Mouse (Mus musculus): ENCODE results near the gene Ucma. TPM values are rescaled to one million over a fixed set of nuclear protein-coding genes. Genes with fewer than 3 reads are reported as not detected.

The Ucma gene
- polyA plus RNA-seq, 1 experiment from 2014 or later, result not detected

- no peaks in the 10 kb centered on the region for H3K4me1 ChIP-seq (ENCODE audit: control insufficient read depth, insufficient read depth, low read length)
- H3K27ac ChIP-seq (ENCODE audit: low read depth, low read length), result no peak overlapping the region
- no peaks in the 10 kb centered on the region for H3K9me3 ChIP-seq (ENCODE audit: control insufficient read depth, low read length)
- WGBS, result 92% methylated on average over 11 of the region's 11 CpGs
- H3K4me3 ChIP-seq (ENCODE audit: low read length), result no peak overlapping the region
- no peaks in the 10 kb centered on the region for H3K27me3 ChIP-seq (ENCODE audit: control insufficient read depth, insufficient read depth, low read length)
- H3K36me3 ChIP-seq (ENCODE audit: control insufficient read depth, insufficient read depth, low read length), result peaks cover 69% of the 10 kb centered on the region
- no peak overlapping the region for H3K9ac ChIP-seq (ENCODE audit: low read depth, low read length)
- no peak for ATAC-seq (ENCODE audit: low FRiP score, low TSS enrichment)
- no peak overlapping the region for H3K4me2 ChIP-seq (replicated peaks; ENCODE audit: low read depth, low read length)
Observed at GRCm38 (mm10) chr2:4993584-4993983, 17.7 kb downstream of the Ucma start.

DNA sequence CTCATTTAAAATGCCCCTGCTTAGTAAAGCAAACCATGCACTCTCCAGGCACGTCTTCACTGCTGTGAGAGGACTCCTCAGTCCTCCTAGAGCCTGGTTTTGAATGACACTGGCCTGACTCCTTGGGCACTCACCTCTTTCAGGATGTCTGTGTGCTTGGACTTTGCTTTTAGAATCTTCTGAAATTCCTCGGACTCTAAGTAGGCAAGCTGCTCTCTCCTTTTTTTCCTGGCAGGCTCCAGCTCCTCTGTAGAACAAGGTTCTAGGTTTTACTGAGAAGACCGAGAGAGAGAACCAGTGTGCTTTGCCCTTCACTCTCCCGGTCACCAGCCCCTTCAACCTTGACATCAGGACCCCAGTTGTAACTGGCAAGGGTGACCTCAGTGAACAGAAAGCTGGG, 18.5 kb downstream of the Ucma start:
- H3K4me1 ChIP-seq (ENCODE audit: control insufficient read depth, insufficient read depth, low read length), result no peaks in the 10 kb centered on the region
- no peaks in the 10 kb centered on the region for H3K27me3 ChIP-seq (ENCODE audit: control insufficient read depth, insufficient read depth, low read length)
- 90% methylated on average over 4 of the region's 4 CpGs for WGBS
- no peak overlapping the region for H3K9ac ChIP-seq (ENCODE audit: low read depth, low read length)
- H3K4me2 ChIP-seq (replicated peaks; ENCODE audit: low read depth, low read length), result no peak overlapping the region
- no peak overlapping the region for H3K27ac ChIP-seq (ENCODE audit: low read depth, low read length)
- H3K36me3 ChIP-seq (ENCODE audit: control insufficient read depth, insufficient read depth, low read length), result peaks cover 75% of the 10 kb centered on the region
- H3K9me3 ChIP-seq (ENCODE audit: control insufficient read depth, low read length), result no peaks in the 10 kb centered on the region
- H3K4me3 ChIP-seq (ENCODE audit: low read length), result no peak overlapping the region
- ATAC-seq (ENCODE audit: low FRiP score, low TSS enrichment), result no peak

DNA sequence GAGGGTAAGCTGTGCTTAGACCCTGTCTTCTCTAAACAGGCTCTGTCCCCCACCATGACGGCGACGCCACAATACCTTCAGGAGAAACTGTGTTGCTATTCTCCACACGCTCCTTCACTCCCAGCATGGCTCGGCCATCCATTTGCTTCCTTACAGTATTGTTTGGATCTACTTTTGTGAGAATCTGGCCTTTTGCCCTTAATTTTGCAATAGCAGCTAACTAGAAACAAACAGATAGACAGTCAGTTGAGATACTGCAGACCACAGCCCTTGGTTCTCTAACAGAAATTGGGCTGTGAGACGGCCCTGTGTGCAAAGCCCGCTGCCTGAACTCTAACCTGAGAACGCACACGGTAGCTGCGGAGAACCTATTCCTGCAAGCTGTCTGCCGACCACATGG, 19.7 kb downstream of the Ucma start:
- Histone ChIP-seq H3K4me2 (replicated peaks; ENCODE audit: low read depth, low read length) (no peak overlapping the region), H3K36me3 (ENCODE audit: control insufficient read depth, insufficient read depth, low read length) (peaks cover 82% of the 10 kb centered on the region), H3K4me3 (ENCODE audit: low read length) (no peak overlapping the region), H3K4me1 (ENCODE audit: control insufficient read depth, insufficient read depth, low read length) (no peaks in the 10 kb centered on the region), H3K27me3 (ENCODE audit: control insufficient read depth, insufficient read depth, low read length) (no peaks in the 10 kb centered on the region), H3K9me3 (ENCODE audit: control insufficient read depth, low read length) (no peaks in the 10 kb centered on the region), H3K27ac (ENCODE audit: low read depth, low read length) (no peak overlapping the region), H3K9ac (ENCODE audit: low read depth, low read length) (no peak overlapping the region)
- no peak for ATAC-seq (ENCODE audit: low FRiP score, low TSS enrichment)
- 96% methylated on average over 11 of the region's 11 CpGs for WGBS

DNA sequence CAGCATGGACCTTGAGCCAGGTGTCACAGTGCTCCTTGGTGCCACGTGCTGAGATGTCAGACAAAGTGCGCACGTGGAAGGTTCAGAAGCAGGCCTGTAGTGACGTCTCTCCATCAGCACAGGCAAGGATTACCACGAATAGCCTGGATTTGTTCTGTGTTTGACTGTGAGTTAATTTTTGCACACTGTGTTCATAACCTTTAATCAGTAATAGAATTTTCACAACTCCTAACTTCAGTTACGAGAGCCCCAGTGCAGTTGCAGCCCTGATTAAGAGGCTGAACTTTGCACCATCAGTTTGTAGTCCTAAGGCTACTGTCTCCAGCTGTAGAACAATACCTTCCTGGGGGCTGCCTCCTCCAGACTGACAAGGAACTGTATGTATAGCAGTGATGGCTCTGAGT, 20.5 kb downstream of the Ucma start:
- 93% methylated on average over 6 of the region's 6 CpGs for WGBS
- H3K4me1 ChIP-seq (ENCODE audit: control insufficient read depth, insufficient read depth, low read length), result no peaks in the 10 kb centered on the region

GRCm38 (mm10) chr2:4998905-4999304, 23.0 kb downstream of the Ucma start:
- H3K9ac ChIP-seq (ENCODE audit: low read depth, low read length), result no peak overlapping the region
- H3K4me3 ChIP-seq (ENCODE audit: low read length), result no peak overlapping the region
- no peaks in the 10 kb centered on the region for H3K4me1 ChIP-seq (ENCODE audit: control insufficient read depth, insufficient read depth, low read length)
- no peak overlapping the region for H3K4me2 ChIP-seq (replicated peaks; ENCODE audit: low read depth, low read length)
- H3K9me3 ChIP-seq (ENCODE audit: control insufficient read depth, low read length), result no peaks in the 10 kb centered on the region
- H3K27me3 ChIP-seq (ENCODE audit: control insufficient read depth, insufficient read depth, low read length), result no peaks in the 10 kb centered on the region
- no peak for ATAC-seq (ENCODE audit: low FRiP score, low TSS enrichment)
- peaks cover 76% of the 10 kb centered on the region for H3K36me3 ChIP-seq (ENCODE audit: control insufficient read depth, insufficient read depth, low read length)
- no peak overlapping the region for H3K27ac ChIP-seq (ENCODE audit: low read depth, low read length)
- 79% methylated on average over 3 of the region's 3 CpGs for WGBS

More for the DNA sequence above, 20.5 kb downstream of the Ucma start:
- no peak overlapping the region for H3K4me3 ChIP-seq (ENCODE audit: low read length)
- H3K9me3 ChIP-seq (ENCODE audit: control insufficient read depth, low read length), result no peaks in the 10 kb centered on the region
- no peak for ATAC-seq (ENCODE audit: low FRiP score, low TSS enrichment)
- no peak overlapping the region for H3K9ac ChIP-seq (ENCODE audit: low read depth, low read length)
- no peak overlapping the region for H3K27ac ChIP-seq (ENCODE audit: low read depth, low read length)
- H3K36me3 ChIP-seq (ENCODE audit: control insufficient read depth, insufficient read depth, low read length), result peaks cover 82% of the 10 kb centered on the region
- H3K27me3 ChIP-seq (ENCODE audit: control insufficient read depth, insufficient read depth, low read length), result no peaks in the 10 kb centered on the region
- H3K4me2 ChIP-seq (replicated peaks; ENCODE audit: low read depth, low read length), result no peak overlapping the region

GRCm38 (mm10) chr2:5001266-5001665, 25.3 kb downstream of the Ucma start:
- Histone ChIP-seq H3K36me3 (ENCODE audit: control insufficient read depth, insufficient read depth, low read length) (peaks cover 74% of the 10 kb centered on the region), H3K4me2 (replicated peaks; ENCODE audit: low read depth, low read length) (no peak overlapping the region), H3K9me3 (ENCODE audit: control insufficient read depth, low read length) (no peaks in the 10 kb centered on the region), H3K4me3 (ENCODE audit: low read length) (no peak overlapping the region), H3K9ac (ENCODE audit: low read depth, low read length) (no peak overlapping the region), H3K27ac (ENCODE audit: low read depth, low read length) (no peak overlapping the region), H3K27me3 (ENCODE audit: control insufficient read depth, insufficient read depth, low read length) (no peaks in the 10 kb centered on the region), H3K4me1 (ENCODE audit: control insufficient read depth, insufficient read depth, low read length) (no peaks in the 10 kb centered on the region)
- no peak for ATAC-seq (ENCODE audit: low FRiP score, low TSS enrichment)
- 94% methylated on average over 6 of the region's 6 CpGs for WGBS

DNA sequence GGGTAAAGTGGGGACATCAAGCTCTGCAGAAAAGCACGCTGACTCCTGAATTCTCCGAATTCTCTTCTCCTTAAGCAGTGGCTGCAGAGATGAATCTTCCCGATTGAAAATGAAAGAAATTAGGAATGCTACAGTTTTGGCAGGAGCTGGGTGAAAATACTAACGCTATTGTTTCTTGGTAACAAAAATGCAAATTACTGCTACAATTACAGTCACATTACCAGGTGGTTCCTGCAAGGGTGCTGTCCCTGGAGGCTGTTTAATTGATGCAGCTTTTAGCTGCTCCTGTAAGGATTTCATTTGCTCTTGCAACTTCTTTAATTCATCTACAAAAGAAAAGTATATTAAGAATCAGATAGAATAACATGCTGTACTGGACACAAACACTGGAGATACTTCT, 31.2 kb downstream of the Ucma start:
- Histone ChIP-seq H3K9ac (ENCODE audit: low read depth, low read length) (no peak overlapping the region), H3K4me2 (replicated peaks; ENCODE audit: low read depth, low read length) (no peak overlapping the region), H3K27me3 (ENCODE audit: control insufficient read depth, insufficient read depth, low read length) (no peaks in the 10 kb centered on the region), H3K4me1 (ENCODE audit: control insufficient read depth, insufficient read depth, low read length) (peaks cover 5% of the 10 kb centered on the region; the same call in 1 of the 2 replicates), H3K27ac (ENCODE audit: low read depth, low read length) (no peak overlapping the region), H3K9me3 (ENCODE audit: control insufficient read depth, low read length) (no peaks in the 10 kb centered on the region), H3K4me3 (ENCODE audit: low read length) (no peak overlapping the region), H3K36me3 (ENCODE audit: control insufficient read depth, insufficient read depth, low read length) (peaks cover 53% of the 10 kb centered on the region)
- no peak for ATAC-seq (ENCODE audit: low FRiP score, low TSS enrichment)
- WGBS, result 92% methylated on average over 4 of the region's 4 CpGs

- Histone ChIP-seq H3K4me2 (replicated peaks; ENCODE audit: low read depth, low read length) (peak overlapping the region; percentile 43), H3K9me3 (ENCODE audit: control insufficient read depth, low read length) (no peaks in the 10 kb centered on the region), H3K9ac (ENCODE audit: low read depth, low read length) (peak overlapping the region; percentile 58), H3K27me3 (ENCODE audit: control insufficient read depth, insufficient read depth, low read length) (no peaks in the 10 kb centered on the region), H3K4me1 (ENCODE audit: control insufficient read depth, insufficient read depth, low read length) (peaks cover 5% of the 10 kb centered on the region; the same call in 1 of the 2 replicates), H3K27ac (ENCODE audit: low read depth, low read length) (no peak overlapping the region), H3K36me3 (ENCODE audit: control insufficient read depth, insufficient read depth, low read length) (peaks cover 21% of the 10 kb centered on the region), H3K4me3 (ENCODE audit: low read length) (peak overlapping the region; percentile 55)
- WGBS, result 18% methylated on average over 8 of the region's 8 CpGs
- ATAC-seq (ENCODE audit: low FRiP score, low TSS enrichment), result no peak
Observed at GRCm38 (mm10) chr2:5011898-5012490, 36.1 kb downstream of the Ucma start.

DNA sequence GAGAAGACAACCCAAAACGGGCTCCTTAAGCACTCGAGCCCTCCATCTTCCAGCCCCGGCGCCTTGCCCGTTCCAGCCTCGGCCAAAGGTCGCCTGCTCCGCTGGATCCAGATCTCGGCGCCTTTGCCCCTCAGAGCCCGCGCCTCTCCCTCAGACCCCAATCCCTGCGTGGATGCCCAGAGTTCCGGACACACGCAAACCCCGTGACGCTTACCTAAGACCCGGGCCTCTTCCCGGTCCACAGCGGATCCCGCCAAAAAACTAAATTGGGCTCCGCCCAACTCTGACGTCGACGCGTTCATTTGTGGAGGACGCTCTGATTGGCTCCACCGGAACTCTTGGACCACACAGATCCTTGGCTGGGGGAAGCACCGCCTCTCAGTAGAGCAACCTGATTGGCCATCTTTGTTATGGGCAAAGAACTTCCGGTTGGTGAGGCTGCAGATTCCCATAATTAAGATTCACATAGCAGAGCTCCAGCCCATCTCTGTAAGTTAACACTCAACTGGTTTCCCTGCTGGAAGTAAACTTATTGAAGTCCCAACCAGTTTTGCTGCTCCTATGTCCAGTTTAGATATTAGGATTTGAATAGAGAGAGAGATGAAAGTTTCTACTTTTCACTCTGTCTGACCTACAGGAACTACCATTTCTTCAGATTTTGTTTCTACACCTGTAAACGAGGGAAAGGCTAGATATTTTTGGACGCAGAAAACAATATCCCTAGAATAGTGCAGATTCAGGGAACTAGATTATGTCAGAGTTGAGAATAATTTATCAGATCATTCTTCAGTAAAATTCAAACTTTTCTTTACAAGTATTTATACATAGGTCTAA, 36.8 kb downstream of the Ucma start, which contains the start of gene Mcm10:
TSS of gene Mcm10 (minus strand) at position 301 of the 834 bp plus-strand sequence.
- WGBS, result 4% methylated on average over 32 of the region's 32 CpGs
- H3K27me3 ChIP-seq (ENCODE audit: control insufficient read depth, insufficient read depth, low read length), result no peaks in the 10 kb centered on the region

More for the DNA sequence above, 36.8 kb downstream of the Ucma start, which contains the start of gene Mcm10:
- Histone ChIP-seq H3K27ac (ENCODE audit: low read depth, low read length) (no peak within 1 kb of the TSS), H3K4me1 (ENCODE audit: control insufficient read depth, insufficient read depth, low read length) (peaks cover 5% of the 10 kb centered on the region; the same call in 1 of the 2 replicates), H3K4me2 (replicated peaks; ENCODE audit: low read depth, low read length) (peak within 1 kb of the TSS; percentile 43), H3K9ac (ENCODE audit: low read depth, low read length) (peak within 1 kb of the TSS; percentile 58), H3K4me3 (ENCODE audit: low read length) (peak within 1 kb of the TSS; percentile 55), H3K36me3 (ENCODE audit: control insufficient read depth, insufficient read depth, low read length) (peaks cover 14% of the 10 kb centered on the region), H3K9me3 (ENCODE audit: control insufficient read depth, low read length) (no peaks in the 10 kb centered on the region)
- peak; percentile 100 for ATAC-seq (ENCODE audit: low FRiP score, low TSS enrichment)
